Mouse (Mus musculus): Measurements from ENCODE around the gene Abhd14b. TPM values are rescaled to one million over a fixed set of nuclear protein-coding genes. Genes with fewer than 3 reads are reported as not detected.
"Not testable (repeated sequence)": the region's sequence is repeated elsewhere in the genome, so short reads cannot be mapped to it uniquely, and the experiment has no call there.

The Abhd14b gene
- polyA plus RNA-seq, 1 experiment from 2014 or later = 4.4 TPM

- not testable (repeated sequence) for H3K9me3 ChIP-seq; H3K27ac ChIP-seq; H3K4me1 ChIP-seq; H3K4me3 ChIP-seq; H3K27me3 ChIP-seq (ENCODE audit: poor library complexity, severe bottlenecking); DNase-seq (ENCODE audit: extremely low spot score, low spot score)
- 86% methylated on average over 6 of the region's 6 CpGs for WGBS
- H3K36me3 ChIP-seq (replicated peaks) = peaks cover 40% of the 10 kb centered on the region
These were observed 40.3 kb downstream of the Abhd14b start for GRCm38 (mm10) chr9:106487602-106488001.

- no peak within 1 kb of the TSS for H3K4me3 ChIP-seq
- WGBS = 91% methylated on average over 6 of the region's 6 CpGs
- H3K36me3 ChIP-seq (replicated peaks) = no peaks in the 10 kb centered on the region
- DNase-seq (ENCODE audit: extremely low spot score, low spot score) = no peak
- no peaks in the 10 kb centered on the region for H3K27me3 ChIP-seq (ENCODE audit: poor library complexity, severe bottlenecking)
- no peaks in the 10 kb centered on the region for H3K4me1 ChIP-seq
- H3K9me3 ChIP-seq = no peaks in the 10 kb centered on the region
- no peak within 1 kb of the TSS for H3K27ac ChIP-seq
These were observed 52.4 kb downstream of the Abhd14b start, which contains the start of gene Iqcf1 for GRCm38 (mm10) chr9:106499667-106500066. Iqcf1 (plus strand) TSS chr9:106499967.

- H3K9me3 ChIP-seq = no peaks in the 10 kb centered on the region
- no peaks in the 10 kb centered on the region for H3K4me1 ChIP-seq
- H3K27me3 ChIP-seq (ENCODE audit: poor library complexity, severe bottlenecking) = no peaks in the 10 kb centered on the region
- no peaks in the 10 kb centered on the region for H3K36me3 ChIP-seq (replicated peaks)
- WGBS = 91% methylated on average over 22 of the region's 22 CpGs
- DNase-seq (ENCODE audit: extremely low spot score, low spot score) = no peak
- no peak overlapping the region for H3K27ac ChIP-seq
- no peak overlapping the region for H3K4me3 ChIP-seq
These were observed 54.6 kb downstream of the Abhd14b start for GRCm38 (mm10) chr9:106501846-106502245.

Other genes with a start within 250 kb of the Abhd14b start
- gene Ppm1m, start 247.7 kb upstream of the Abhd14b start, polyA plus RNA-seq (2016; fragmentation: Nextera tagmentation; extraction: Ambion mirVana) = 42.0 and 50.7 TPM in 2 replicates
- gene Twf2, start 244.4 kb upstream of the Abhd14b start, polyA plus RNA-seq (2016; fragmentation: Nextera tagmentation; extraction: Ambion mirVana) = 70.9 and 71.8 TPM in 2 replicates
- 0.04 TPM in 1 of 2 replicates, not detected in the other for gene Tlr9, start 224.9 kb upstream of the Abhd14b start, polyA plus RNA-seq (2016; fragmentation: Nextera tagmentation; extraction: Ambion mirVana)
- gene Alas1, start 198.8 kb upstream of the Abhd14b start, polyA plus RNA-seq (2016; fragmentation: Nextera tagmentation; extraction: Ambion mirVana) = 74.2 and 75.2 TPM in 2 replicates
- 42.7 and 46.4 TPM in 2 replicates for gene Poc1a, start 166.4 kb upstream of the Abhd14b start, polyA plus RNA-seq (2016; fragmentation: Nextera tagmentation; extraction: Ambion mirVana)
- gene Dusp7, start 78.8 kb upstream of the Abhd14b start, polyA plus RNA-seq (2016; fragmentation: Nextera tagmentation; extraction: Ambion mirVana) = 17.6 and 18.9 TPM in 2 replicates
- gene Rpl29, start 18.0 kb upstream of the Abhd14b start, polyA plus RNA-seq (2016; fragmentation: Nextera tagmentation; extraction: Ambion mirVana) = 1,043 and 1,081 TPM in 2 replicates
- 45.6 and 51.3 TPM in 2 replicates for gene Acy1, start 9.1 kb upstream of the Abhd14b start, polyA plus RNA-seq (2016; fragmentation: Nextera tagmentation; extraction: Ambion mirVana)
- gene Abhd14a, start 219 bp downstream of the Abhd14b start, polyA plus RNA-seq (2016; fragmentation: Nextera tagmentation; extraction: Ambion mirVana) = 40.7 and 42.8 TPM in 2 replicates
- 337 and 351 TPM in 2 replicates for gene Pcbp4, start 5.8 kb downstream of the Abhd14b start, polyA plus RNA-seq (2016; fragmentation: Nextera tagmentation; extraction: Ambion mirVana)
- 0.10 and 0.27 TPM in 2 replicates for gene Gpr62, start 18.5 kb downstream of the Abhd14b start, polyA plus RNA-seq (2016; fragmentation: Nextera tagmentation; extraction: Ambion mirVana)
- gene Rrp9, start 28.5 kb downstream of the Abhd14b start, polyA plus RNA-seq (2016; fragmentation: Nextera tagmentation; extraction: Ambion mirVana) = 85.2 and 91.4 TPM in 2 replicates
- 2.1 and 2.6 TPM in 2 replicates for gene Parp3, start 29.5 kb downstream of the Abhd14b start, polyA plus RNA-seq (2016; fragmentation: Nextera tagmentation; extraction: Ambion mirVana)
- not detected in 2 replicates for gene Iqcf1, start 52.5 kb downstream of the Abhd14b start, polyA plus RNA-seq (2016; fragmentation: Nextera tagmentation; extraction: Ambion mirVana)
- gene Iqcf5, start 67.1 kb downstream of the Abhd14b start, polyA plus RNA-seq (2016; fragmentation: Nextera tagmentation; extraction: Ambion mirVana) = not detected in 2 replicates
- gene Iqcf3, start 114.2 kb downstream of the Abhd14b start, polyA plus RNA-seq (2016; fragmentation: Nextera tagmentation; extraction: Ambion mirVana) = not detected in 2 replicates
- not detected in 2 replicates for gene Iqcf4, start 123.5 kb downstream of the Abhd14b start, polyA plus RNA-seq (2016; fragmentation: Nextera tagmentation; extraction: Ambion mirVana)
- gene Iqcf6, start 179.1 kb downstream of the Abhd14b start, polyA plus RNA-seq (2016; fragmentation: Nextera tagmentation; extraction: Ambion mirVana) = not detected in 2 replicates
- gene Grm2, start 208.6 kb downstream of the Abhd14b start, polyA plus RNA-seq (2016; fragmentation: Nextera tagmentation; extraction: Ambion mirVana) = 1.1 and 1.3 TPM in 2 replicates
- 25.6 and 26.5 TPM in 2 replicates for gene Tex264, start 238.5 kb downstream of the Abhd14b start, polyA plus RNA-seq (2016; fragmentation: Nextera tagmentation; extraction: Ambion mirVana)